In genomic region chr1:135766592-135767306, GRCm38 (mm10) we compare ENCODE assay signal across 8 mouse cellular contexts. TPM values are rescaled to one million over a fixed set of nuclear protein-coding genes. Genes with fewer than 3 reads are reported as not detected.
A peak's percentile ranks its signal among the peaks of the same experiment; 100 is the strongest.
DNase-seq lines count a peak whose midpoint lies in the region; ATAC-seq and TF ChIP-seq lines count a peak whose summit lies in the region.

No protein-coding gene starts in this region.

- no peak for ATAC-seq in embryonic facial prominence, embryonic 15.5 days (ENCODE audit: insufficient number of reproducible peaks, low FRiP score, low TSS enrichment, low read depth)
- no peak for ATAC-seq in limb, embryonic 11.5 days (ENCODE audit: insufficient number of reproducible peaks, low FRiP score, low TSS enrichment, low read depth)
- ATAC-seq in neural tube, embryonic 14.5 days (ENCODE audit: low read depth): no peak; the same call in none of the 2 replicates
- ATAC-seq in erythroid progenitor cell, adult 5-6 weeks (replicated peaks; ENCODE audit: low FRiP score, poor library complexity, severe bottlenecking): no peak

- H3K4me2 ChIP-seq in embryonic facial prominence, embryonic 15.5 days (replicated peaks): peak overlapping the region; percentile 87
- H3K4me2 ChIP-seq in limb, embryonic 11.5 days (ENCODE audit: low read depth, severe bottlenecking): peak overlapping the region; percentile 95
- H3K4me2 ChIP-seq in neural tube, embryonic 14.5 days (ENCODE audit: low read depth, low read length): peak overlapping the region; percentile 79

- WGBS in lung, adult 2 months: 10% methylated on average over 30 of the region's 30 CpGs
- WGBS in embryonic facial prominence, embryonic 15.5 days: 7% methylated on average over 30 of the region's 30 CpGs
- WGBS in limb, embryonic 11.5 days: 27% methylated on average over 30 of the region's 30 CpGs
- 25% methylated on average over 30 of the region's 30 CpGs for WGBS in neural tube, embryonic 14.5 days

- TF ChIP-seq CTCF in lung, adult 2 months (IDR thresholded peaks at IDR 0.05; ENCODE audit: insufficient read depth, low read length): no peak

- peaks cover 16% of the 10 kb centered on the region for H3K36me3 ChIP-seq in embryonic facial prominence, embryonic 15.5 days
- H3K36me3 ChIP-seq in limb, embryonic 11.5 days (ENCODE audit: control insufficient read depth, insufficient read depth, low read length): peaks cover 2% of the 10 kb centered on the region; the same call in 1 of the 2 replicates
- H3K36me3 ChIP-seq in neural tube, embryonic 14.5 days (ENCODE audit: control insufficient read depth, insufficient read depth, low read length): no peaks in the 10 kb centered on the region

- intact Hi-C loops in gastrocnemius, postnatal 14 days (cut with DNase I; ENCODE audit: low total_unique reads): no loop called here

- H3K27ac ChIP-seq in embryonic facial prominence, embryonic 15.5 days (replicated peaks): peak overlapping the region; percentile 92
- H3K27ac ChIP-seq in limb, embryonic 11.5 days (replicated peaks; ENCODE audit: low read depth, low read length): peak overlapping the region; percentile 68
- H3K27ac ChIP-seq in neural tube, embryonic 14.5 days (ENCODE audit: low read depth, low read length): peak overlapping the region; percentile 48

- peak overlapping the region; percentile 81 for H3K9ac ChIP-seq in embryonic facial prominence, embryonic 15.5 days
- H3K9ac ChIP-seq in limb, embryonic 11.5 days (ENCODE audit: low read length): peak overlapping the region; percentile 75
- H3K9ac ChIP-seq in neural tube, embryonic 14.5 days (replicated peaks; ENCODE audit: low read depth, low read length): peak overlapping the region; percentile 83

- no peaks in the 10 kb centered on the region for H3K27me3 ChIP-seq in embryonic facial prominence, embryonic 15.5 days
- H3K27me3 ChIP-seq in limb, embryonic 11.5 days (ENCODE audit: control insufficient read depth, insufficient read depth, low read length): no peaks in the 10 kb centered on the region
- H3K27me3 ChIP-seq in neural tube, embryonic 14.5 days (ENCODE audit: control insufficient read depth, insufficient read depth, low read length): no peaks in the 10 kb centered on the region; the same call in 1 of the 2 replicates

- no peak for TF ChIP-seq POLR2A in lung, adult 2 months (IDR thresholded peaks at IDR 0.05; ENCODE audit: borderline replicate concordance, extremely low read depth, low read depth, low read length)

- DNase-seq in lung, adult 2 months: no peak
- no peak for DNase-seq in lung, postnatal 14 days
- no peak for DNase-seq in limb, embryonic 11.5 days (ENCODE audit: low spot score)
- DNase-seq in gastrocnemius, postnatal 14 days: no peak
- DNase-seq in spleen, postnatal 14 days (ENCODE audit: low spot score in 2 of 2): no peak

- H3K4me1 ChIP-seq in lung, adult 2 months (ENCODE audit: control insufficient read depth, insufficient read depth, low read length): peaks cover 15% of the 10 kb centered on the region
- peaks cover 70% of the 10 kb centered on the region for H3K4me1 ChIP-seq in embryonic facial prominence, embryonic 15.5 days
- peaks cover 28% of the 10 kb centered on the region for H3K4me1 ChIP-seq in limb, embryonic 11.5 days (ENCODE audit: control insufficient read depth, insufficient read depth, low read length)
- peaks cover 15% of the 10 kb centered on the region for H3K4me1 ChIP-seq in neural tube, embryonic 14.5 days (ENCODE audit: control insufficient read depth, insufficient read depth, low read length)

- no peaks in the 10 kb centered on the region for H3K9me3 ChIP-seq in embryonic facial prominence, embryonic 15.5 days (replicated peaks)
- no peaks in the 10 kb centered on the region for H3K9me3 ChIP-seq in limb, embryonic 11.5 days (ENCODE audit: control insufficient read depth, low read length)
- no peaks in the 10 kb centered on the region for H3K9me3 ChIP-seq in neural tube, embryonic 14.5 days (ENCODE audit: control insufficient read depth, low read length)

- peak overlapping the region; percentile 91 for H3K4me3 ChIP-seq in lung, adult 2 months (replicated peaks; ENCODE audit: extremely low read depth, low read depth, low read length)
- peak overlapping the region; percentile 78 for H3K4me3 ChIP-seq in embryonic facial prominence, embryonic 15.5 days (replicated peaks)
- H3K4me3 ChIP-seq in limb, embryonic 11.5 days (ENCODE audit: low read depth, low read length): peak overlapping the region; percentile 62
- H3K4me3 ChIP-seq in neural tube, embryonic 14.5 days (ENCODE audit: low read depth, low read length): peak overlapping the region; percentile 53

RNA-seq across cellular contexts. Expression of gene Phlda3, which starts 0.8 kb away (rescaled TPM):
- 98.6 and 156 TPM in 2 replicates for polyA plus RNA-seq in lung, adult 2 months (2012; rRNA removed)
- polyA plus RNA-seq in embryonic facial prominence, embryonic 15.5 days (2015; fragmentation: Nextera tagmentation; extraction: Ambion mirVana): 113 and 119 TPM in 2 replicates
- 32.8 and 33.3 TPM in 2 replicates for polyA plus RNA-seq in limb, embryonic 11.5 days (2014; fragmentation: Nextera tagmentation; extraction: Ambion mirVana)
- polyA plus RNA-seq in neural tube, embryonic 14.5 days (2014; fragmentation: Nextera tagmentation; extraction: Ambion mirVana): 38.4 and 40.2 TPM in 2 replicates
- total RNA-seq in gastrocnemius, postnatal 14 days (2021): 10 to 100 TPM; 25.4 to 39.5 TPM
- total RNA-seq in erythroid progenitor cell, adult 5-6 weeks (2015; ENCODE audit: low replicate concordance): not detected in 2 replicates
- not detected in 2 replicates for total RNA-seq in erythroid progenitor cell, adult 5-6 weeks (2017; ENCODE audit: low replicate concordance)

RNA-seq across cellular contexts. Expression of gene Tnni1, which starts 12.5 kb away (rescaled TPM):
- polyA plus RNA-seq in lung, adult 2 months (2012; rRNA removed): 0.26 and 1.5 TPM in 2 replicates
- 297 and 410 TPM in 2 replicates for polyA plus RNA-seq in embryonic facial prominence, embryonic 15.5 days (2015; fragmentation: Nextera tagmentation; extraction: Ambion mirVana)
- polyA plus RNA-seq in limb, embryonic 11.5 days (2014; fragmentation: Nextera tagmentation; extraction: Ambion mirVana): 13.7 and 19.4 TPM in 2 replicates
- 3.2 and 3.4 TPM in 2 replicates for polyA plus RNA-seq in neural tube, embryonic 14.5 days (2014; fragmentation: Nextera tagmentation; extraction: Ambion mirVana)
- total RNA-seq in gastrocnemius, postnatal 14 days (2021): 100 to 1,000 TPM; 204 to 373 TPM
- not detected in 2 replicates for total RNA-seq in erythroid progenitor cell, adult 5-6 weeks (2015; ENCODE audit: low replicate concordance)
- not detected in 2 replicates for total RNA-seq in erythroid progenitor cell, adult 5-6 weeks (2017; ENCODE audit: low replicate concordance)

RNA-seq across cellular contexts. Expression of gene Csrp1, which starts 46.9 kb away (rescaled TPM):
- 556 and 717 TPM in 2 replicates for polyA plus RNA-seq in lung, adult 2 months (2012; rRNA removed)
- polyA plus RNA-seq in embryonic facial prominence, embryonic 15.5 days (2015; fragmentation: Nextera tagmentation; extraction: Ambion mirVana): 118 and 128 TPM in 2 replicates
- polyA plus RNA-seq in limb, embryonic 11.5 days (2014; fragmentation: Nextera tagmentation; extraction: Ambion mirVana): 50.5 and 51.2 TPM in 2 replicates
- polyA plus RNA-seq in neural tube, embryonic 14.5 days (2014; fragmentation: Nextera tagmentation; extraction: Ambion mirVana): 11.7 and 17.9 TPM in 2 replicates
- 10 to 100 TPM; 40.6 to 53.4 TPM for total RNA-seq in gastrocnemius, postnatal 14 days (2021)
- total RNA-seq in erythroid progenitor cell, adult 5-6 weeks (2015; ENCODE audit: low replicate concordance): 46.5 and 48.6 TPM in 2 replicates
- total RNA-seq in erythroid progenitor cell, adult 5-6 weeks (2017; ENCODE audit: low replicate concordance): 31.8 and 44.7 TPM in 2 replicates

RNA-seq across cellular contexts. Expression of gene Lad1, which starts 51.6 kb away (rescaled TPM):
- 6.9 and 43.2 TPM in 2 replicates for polyA plus RNA-seq in lung, adult 2 months (2012; rRNA removed)
- 57.9 and 58.0 TPM in 2 replicates for polyA plus RNA-seq in embryonic facial prominence, embryonic 15.5 days (2015; fragmentation: Nextera tagmentation; extraction: Ambion mirVana)
- 4.5 TPM in 2 replicates for polyA plus RNA-seq in limb, embryonic 11.5 days (2014; fragmentation: Nextera tagmentation; extraction: Ambion mirVana)
- 0.35 and 0.66 TPM in 2 replicates for polyA plus RNA-seq in neural tube, embryonic 14.5 days (2014; fragmentation: Nextera tagmentation; extraction: Ambion mirVana)
- under 1 TPM; 0.16 to 0.22 TPM for total RNA-seq in gastrocnemius, postnatal 14 days (2021)
- 0.72 TPM in 1 of 2 replicates, not detected in the other for total RNA-seq in erythroid progenitor cell, adult 5-6 weeks (2015; ENCODE audit: low replicate concordance)
- total RNA-seq in erythroid progenitor cell, adult 5-6 weeks (2017; ENCODE audit: low replicate concordance): not detected in 2 replicates

Comparison
In these comparisons a context has a peak if more than half of its experiments do, and no peak if none do; other contexts are left out.
1. RNA of gene Tnni1, which starts 12.5 kb away (polyA plus RNA-seq): 297 to 410 TPM in embryonic facial prominence, embryonic 15.5 days; 13.7 to 19.4 TPM in limb, embryonic 11.5 days, 3.2 to 3.4 TPM in neural tube, embryonic 14.5 days and 0.26 to 1.5 TPM in lung, adult 2 months; every median in the first group is over 10 times any median in the second.
2. Peak in every context shown above with its lines, with median percentiles within 50 percentile points of each other: H3K4me3 ChIP-seq, H3K27ac ChIP-seq, H3K4me2 ChIP-seq and H3K9ac ChIP-seq.